1 mouse cellular context compared by ENCODE assay signal in genomic region chr15:101142672-101143071, GRCm38 (mm10).
TF ChIP-seq lines count a peak whose summit lies in the region.

No protein-coding gene starts in this region.

TF ChIP-seq in MEL, 35 proteins besides CTCF, POLR2A, EP300 and RAD21 (continued from another document):
- TF ChIP-seq MAX (IDR thresholded peaks at IDR 0.05; ENCODE audit: low read length) = no peak
- TF ChIP-seq ELF1 (IDR thresholded peaks at IDR 0.05; ENCODE audit: low read depth, low read length) = no peak
- TF ChIP-seq MAZ (IDR thresholded peaks at IDR 0.05; ENCODE audit: low read depth, low read length) = 0 out of 2 replicates have a peak, but pooled peaks have one; percentile 30
- no peak for TF ChIP-seq UBTF (IDR thresholded peaks at IDR 0.05; ENCODE audit: borderline replicate concordance, insufficient read depth, low read depth, low read length)
